Mouse (Mus musculus): ENCODE data around the gene Cpa3.

- TF ChIP-seq EP300 (IDR thresholded peaks at IDR 0.05) (peak; percentile 74), CTCF (IDR thresholded peaks at IDR 0.05) (no peak; the same call in 1 of the 2 replicates)
Observed at GRCm38 (mm10) chr3:20188976-20189675, 52.9 kb downstream of the Cpa3 start.

Data from lung, postnatal 0 days (tissue).